Mouse (Mus musculus) liver, embryonic 13.5 days (tissue): ENCODE measurements around the gene Tmem18. TPM values are rescaled to one million over a fixed set of nuclear protein-coding genes. Genes with fewer than 3 reads are reported as not detected.

Source experiments
- ATAC-seq: fragments of 200-750 bp; cut with Nextera tagmentation; 2 replicates; pipeline ENCODE4 v1.8.0; 2017; ENCODE audit warnings: low read depth, mild to moderate bottlenecking, moderate number of reproducible peaks, moderate library complexity
- DNase-seq: peaks from one replicate; pipeline ENCODE4 v3.0.0; 2022
- H3K27ac ChIP-seq: fragments of 300-500 bp; sonication (generic); 2 replicates; pipeline ENCODE4 v1.5.1; 2015; ENCODE audit warnings: moderate library complexity, mild to moderate bottlenecking, inconsistent platforms
- H3K27me3 ChIP-seq: fragments of 300-500 bp; sonication (generic); 2 replicates; pipeline ENCODE4 v1.6.1; 2015; ENCODE audit warnings: mild to moderate bottlenecking, inconsistent platforms
- H3K36me3 ChIP-seq: fragments of 300-500 bp; sonication (generic); 2 replicates; pipeline ENCODE4 v1.6.1; 2015; ENCODE audit warnings: mild to moderate bottlenecking, inconsistent platforms
- H3K4me1 ChIP-seq: fragments of 300-500 bp; sonication (generic); replicated peaks from 2 replicates; pipeline ENCODE4 v1.6.1; 2015; ENCODE audit warnings: inconsistent platforms
- H3K4me2 ChIP-seq: fragments of 300-500 bp; sonication (generic); 2 replicates; pipeline ENCODE4 v1.6.1; 2015; ENCODE audit warnings: inconsistent platforms, mild to moderate bottlenecking, moderate library complexity
- H3K4me3 ChIP-seq: fragments of 300-500 bp; sonication (generic); replicated peaks from 2 replicates; pipeline ENCODE4 v1.5.1; 2015; ENCODE audit warnings: mild to moderate bottlenecking, inconsistent platforms
- H3K9ac ChIP-seq: fragments of 300-500 bp; sonication (generic); 2 replicates; pipeline ENCODE4 v1.6.1; 2015; ENCODE audit warnings: mild to moderate bottlenecking, inconsistent platforms
- H3K9me3 ChIP-seq: fragments of 300-500 bp; sonication (generic); replicated peaks from 2 replicates; pipeline ENCODE4 v1.6.1; 2016; ENCODE audit warnings: inconsistent platforms
- WGBS: fragments of 180-500 bp; shearing (Covaris S2); methylation state at CpG from one replicate; pipeline ENCODE4 v1.1.7; 2015; ENCODE audit not compliant: insufficient replicate concordance; 5-methylcytosine and 5-hydroxymethylcytosine counted together
- polyA plus RNA-seq: library from polyadenylated mRNA; unstranded; fragments of >200 nt; fragmentation: Nextera tagmentation; extraction: Ambion mirVana; gene quantifications from 2 replicates; pipeline ENCODE4 v1.2.1, GENCODE M21; 2015

Gene Tmem18
- polyA plus RNA-seq = 10.9 and 12.1 TPM in 2 replicates

GRCm38 (mm10) chr12:30584356-30584740 is at the start of gene Tmem18:
Tmem18 (plus strand) TSS chr12:30584426.
- peak; percentile 90 for ATAC-seq
- Histone ChIP-seq H3K9ac (peak within 1 kb of the TSS; percentile 84), H3K36me3 (peaks cover 23% of the 10 kb centered on the region), H3K27me3 (no peaks in the 10 kb centered on the region), H3K4me1 (peaks cover 20% of the 10 kb centered on the region), H3K4me3 (peak within 1 kb of the TSS; percentile 77), H3K27ac (peak within 1 kb of the TSS; percentile 77), H3K4me2 (peak within 1 kb of the TSS; percentile 84), H3K9me3 (no peaks in the 10 kb centered on the region)
- under 1% methylated on average over 35 of the region's 35 CpGs for WGBS
- DNase-seq = peak; percentile 73

- H3K4me1 ChIP-seq = no peaks in the 10 kb centered on the region
- H3K36me3 ChIP-seq = no peaks in the 10 kb centered on the region
- H3K27ac ChIP-seq = no peak overlapping the region
- no peak for DNase-seq
- no peak overlapping the region for H3K4me3 ChIP-seq
- H3K27me3 ChIP-seq = no peaks in the 10 kb centered on the region
- no peak for ATAC-seq
- no peak overlapping the region for H3K4me2 ChIP-seq
- H3K9ac ChIP-seq = no peak overlapping the region
- H3K9me3 ChIP-seq = no peaks in the 10 kb centered on the region
These were observed 26.9 kb upstream of the Tmem18 start for GRCm38 (mm10) chr12:30557349-30557748.

- DNase-seq = no peak
These were observed 22.8 kb upstream of the Tmem18 start for GRCm38 (mm10) chr12:30561411-30561810.

GRCm38 (mm10) chr12:30572075-30572474 is 12.2 kb upstream of the Tmem18 start:
- DNase-seq (no peak), ATAC-seq (no peak)
- Histone ChIP-seq H3K36me3 (no peaks in the 10 kb centered on the region), H3K4me2 (no peak overlapping the region), H3K27ac (no peak overlapping the region), H3K4me1 (0 out of 2 replicates have a peak, but pooled peaks cover 2% of the 10 kb centered on the region), H3K4me3 (no peak overlapping the region), H3K27me3 (no peaks in the 10 kb centered on the region), H3K9me3 (no peaks in the 10 kb centered on the region), H3K9ac (no peak overlapping the region)
- WGBS = 65% methylated on average over 4 of the region's 4 CpGs

More at GRCm38 (mm10) chr12:30561411-30561810, 22.8 kb upstream of the Tmem18 start:
- no peaks in the 10 kb centered on the region for H3K27me3 ChIP-seq
- H3K36me3 ChIP-seq = no peaks in the 10 kb centered on the region
- no peaks in the 10 kb centered on the region for H3K4me1 ChIP-seq
- WGBS = 21% methylated on average over 11 of the region's 11 CpGs
- ATAC-seq = no peak
- no peak overlapping the region for H3K27ac ChIP-seq
- H3K9me3 ChIP-seq = no peaks in the 10 kb centered on the region
- no peak overlapping the region for H3K9ac ChIP-seq
- no peak overlapping the region for H3K4me3 ChIP-seq
- no peak overlapping the region for H3K4me2 ChIP-seq

- Histone ChIP-seq H3K4me1 (0 out of 2 replicates have a peak, but pooled peaks cover 2% of the 10 kb centered on the region), H3K4me3 (no peak overlapping the region), H3K9me3 (no peaks in the 10 kb centered on the region), H3K4me2 (no peak overlapping the region), H3K9ac (no peak overlapping the region), H3K27ac (no peak overlapping the region), H3K27me3 (no peaks in the 10 kb centered on the region), H3K36me3 (no peaks in the 10 kb centered on the region)
- 50% methylated on average over 3 of the region's 3 CpGs for WGBS
- ATAC-seq = no peak
- DNase-seq = no peak
These were observed 8.3 kb upstream of the Tmem18 start for GRCm38 (mm10) chr12:30575952-30576351.

GRCm38 (mm10) chr12:30578019-30578418 is 6.2 kb upstream of the Tmem18 start:
- Histone ChIP-seq H3K4me2 (no peak overlapping the region), H3K9ac (no peak overlapping the region), H3K27ac (no peak overlapping the region), H3K9me3 (no peaks in the 10 kb centered on the region), H3K36me3 (no peaks in the 10 kb centered on the region), H3K4me3 (no peak overlapping the region), H3K4me1 (0 out of 2 replicates have a peak, but pooled peaks cover 2% of the 10 kb centered on the region), H3K27me3 (no peaks in the 10 kb centered on the region)
- no peak for ATAC-seq
- DNase-seq = peak; percentile 18
- 14% methylated on average over 5 of the region's 5 CpGs for WGBS

- H3K9ac ChIP-seq = no peak overlapping the region
- H3K4me1 ChIP-seq = peaks cover 20% of the 10 kb centered on the region
- no peaks in the 10 kb centered on the region for H3K9me3 ChIP-seq
- 78% methylated on average over 10 of the region's 10 CpGs for WGBS
- H3K36me3 ChIP-seq = no peaks in the 10 kb centered on the region
- no peaks in the 10 kb centered on the region for H3K27me3 ChIP-seq
- ATAC-seq (no peak), DNase-seq (no peak)
- no peak overlapping the region for H3K4me3 ChIP-seq
- no peak overlapping the region for H3K4me2 ChIP-seq
- no peak overlapping the region for H3K27ac ChIP-seq
These were observed 2.9 kb upstream of the Tmem18 start for GRCm38 (mm10) chr12:30581277-30581676.

- ATAC-seq = no peak
These were observed 455 bp upstream of the Tmem18 start for GRCm38 (mm10) chr12:30583586-30584355.

GRCm38 (mm10) chr12:30584863-30585262 is 637 bp downstream of the Tmem18 start:
- Histone ChIP-seq H3K27ac (peak overlapping the region; percentile 77; the same call in 1 of the 2 replicates), H3K4me2 (peak overlapping the region; percentile 84), H3K27me3 (no peaks in the 10 kb centered on the region), H3K4me3 (peak overlapping the region; percentile 77), H3K4me1 (peaks cover 20% of the 10 kb centered on the region), H3K9ac (peak overlapping the region; percentile 84), H3K9me3 (no peaks in the 10 kb centered on the region), H3K36me3 (peaks cover 26% of the 10 kb centered on the region)
- ATAC-seq = peak; percentile 50
- 10% methylated on average over 6 of the region's 6 CpGs for WGBS
- no peak for DNase-seq

More at GRCm38 (mm10) chr12:30583586-30584355, 455 bp upstream of the Tmem18 start:
- no peak for DNase-seq
- Histone ChIP-seq H3K36me3 (peaks cover 17% of the 10 kb centered on the region), H3K27ac (no peak overlapping the region), H3K9me3 (no peaks in the 10 kb centered on the region), H3K4me1 (peaks cover 20% of the 10 kb centered on the region), H3K4me3 (peak overlapping the region; percentile 77), H3K9ac (peak overlapping the region; percentile 84), H3K4me2 (peak overlapping the region; percentile 84), H3K27me3 (no peaks in the 10 kb centered on the region)
- WGBS = 14% methylated on average over 12 of the region's 12 CpGs

- H3K4me3 ChIP-seq = no peak overlapping the region
- ATAC-seq (no peak), DNase-seq (no peak)
- peaks cover 40% of the 10 kb centered on the region for H3K36me3 ChIP-seq
- H3K9me3 ChIP-seq = no peaks in the 10 kb centered on the region
- no peak overlapping the region for H3K27ac ChIP-seq
- no peaks in the 10 kb centered on the region for H3K27me3 ChIP-seq
- H3K4me2 ChIP-seq = no peak overlapping the region
- H3K9ac ChIP-seq = no peak overlapping the region
- 76% methylated on average over 5 of the region's 5 CpGs for WGBS
- H3K4me1 ChIP-seq = no peaks in the 10 kb centered on the region
These were observed 7.6 kb downstream of the Tmem18 start for GRCm38 (mm10) chr12:30591832-30592231.

GRCm38 (mm10) chr12:30596818-30597407 is 12.7 kb downstream of the Tmem18 start:
- WGBS = 37% methylated on average over 8 of the region's 8 CpGs

More at GRCm38 (mm10) chr12:30596818-30597407, 12.7 kb downstream of the Tmem18 start:
- Histone ChIP-seq H3K9me3 (no peaks in the 10 kb centered on the region), H3K4me1 (no peaks in the 10 kb centered on the region), H3K4me2 (no peak overlapping the region), H3K9ac (no peak overlapping the region), H3K36me3 (no peaks in the 10 kb centered on the region), H3K27me3 (no peaks in the 10 kb centered on the region), H3K27ac (no peak overlapping the region), H3K4me3 (no peak overlapping the region)
- no peak for ATAC-seq
- DNase-seq = peak; percentile 15
